Mouse (Mus musculus): ENCODE data around the gene Mtnr1b.

DNA sequence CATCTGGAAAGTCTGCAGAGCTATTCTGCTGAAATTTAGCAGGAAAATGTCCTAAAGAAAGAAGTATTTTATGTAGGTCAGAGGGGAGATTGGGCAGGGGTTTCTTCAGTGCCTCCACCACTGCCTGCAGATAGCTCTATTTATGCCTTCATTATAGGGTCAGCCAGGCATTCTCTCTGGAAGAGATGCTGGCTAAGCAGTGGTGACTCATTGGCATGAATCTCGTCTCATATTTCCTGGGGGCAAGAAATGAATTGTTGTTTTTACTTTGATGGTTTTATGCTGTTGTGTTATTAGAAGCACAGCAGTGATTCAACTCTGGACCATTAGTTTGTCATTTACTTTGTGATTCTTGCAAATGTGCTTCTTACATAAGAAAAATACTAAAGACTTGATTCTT lies 38.4 kb upstream of the Mtnr1b start:
- no peak for TF ChIP-seq GATA1 (IDR thresholded peaks at IDR 0.05; ENCODE audit: borderline replicate concordance, low read length)
- TF ChIP-seq FLI1 (IDR thresholded peaks at IDR 0.05; ENCODE audit: low read length), result no peak
